Mouse (Mus musculus) stomach, postnatal 0 days (tissue): Measurements from ENCODE around the gene Gpr55. TPM values are rescaled to one million over a fixed set of nuclear protein-coding genes. Genes with fewer than 3 reads are reported as not detected.

ENCODE experiments used
- ATAC-seq: fragments of 200-750 bp; cut with Nextera tagmentation; 2 replicates; pipeline ENCODE4 v1.8.0; 2017; ENCODE audit not compliant: low FRiP score, low TSS enrichment
- DNase-seq: peaks from one replicate; pipeline ENCODE4 v3.0.0-alpha.2; 2016; ENCODE audit warnings: low spot score
- H3K27ac ChIP-seq: fragments of 300-500 bp; sonication (generic); replicated peaks from 2 replicates; pipeline ENCODE4 v1.5.1; 2014; ENCODE audit warnings: mild to moderate bottlenecking, control low read depth
- H3K27me3 ChIP-seq: fragments of 300-500 bp; sonication (generic); 2 replicates; pipeline ENCODE4 v1.6.1; 2014; ENCODE audit warnings: low read length; ENCODE audit not compliant: control insufficient read depth, insufficient read depth
- H3K36me3 ChIP-seq: fragments of 300-500 bp; sonication (generic); 2 replicates; pipeline ENCODE4 v1.6.1; 2014; ENCODE audit warnings: low read length, mixed read lengths; ENCODE audit not compliant: control insufficient read depth, insufficient read depth
- H3K4me1 ChIP-seq: fragments of 300-500 bp; sonication (generic); replicated peaks from 2 replicates; pipeline ENCODE4 v1.6.1; 2014; ENCODE audit warnings: antibody characterized with exemption; ENCODE audit not compliant: control insufficient read depth, insufficient read depth
- H3K4me2 ChIP-seq: fragments of 300-500 bp; sonication (generic); replicated peaks from 2 replicates; pipeline ENCODE4 v1.6.1; 2014; ENCODE audit warnings: low read depth, mild to moderate bottlenecking, control low read depth, moderate library complexity
- H3K4me3 ChIP-seq: fragments of 300-500 bp; sonication (generic); 2 replicates; pipeline ENCODE4 v1.5.1; 2014; ENCODE audit warnings: low read depth, low read length, control low read depth
- H3K9ac ChIP-seq: fragments of 300-500 bp; sonication (generic); 2 replicates; pipeline ENCODE4 v1.6.1; 2014; ENCODE audit warnings: mild to moderate bottlenecking, low read length, control low read depth, mixed read lengths
- H3K9me3 ChIP-seq: fragments of 300-500 bp; sonication (generic); 2 replicates; pipeline ENCODE4 v1.6.1; 2016; ENCODE audit warnings: low read length; ENCODE audit not compliant: control insufficient read depth
- CTCF ChIP-seq: IDR thresholded peaks from 2 replicates; pipeline ENCODE4 v1.5.1; 2016; ENCODE audit warnings: antibody characterized with exemption, low read depth, mild to moderate bottlenecking, moderate library complexity
- EP300 ChIP-seq: optimal IDR thresholded peaks from 2 replicates; pipeline ENCODE3; 2016; ENCODE audit warnings: antibody characterized with exemption
- WGBS: fragments of 180-500 bp; shearing (Covaris S2); extraction: QIAGEN DNeasy Blood & Tissue Kit; methylation state at CpG from one replicate; pipeline ENCODE4 v1.1.7; 2014; 5-methylcytosine and 5-hydroxymethylcytosine counted together
- polyA plus RNA-seq: library from polyadenylated mRNA; unstranded; fragments of >200 nt; fragmentation: Nextera tagmentation; extraction: Ambion mirVana; gene quantifications from 2 replicates; pipeline ENCODE4 v1.2.1, GENCODE M21; 2015

Gpr55 gene
- polyA plus RNA-seq, 1 experiment from 2014 or later: 0.16 TPM

DNA sequence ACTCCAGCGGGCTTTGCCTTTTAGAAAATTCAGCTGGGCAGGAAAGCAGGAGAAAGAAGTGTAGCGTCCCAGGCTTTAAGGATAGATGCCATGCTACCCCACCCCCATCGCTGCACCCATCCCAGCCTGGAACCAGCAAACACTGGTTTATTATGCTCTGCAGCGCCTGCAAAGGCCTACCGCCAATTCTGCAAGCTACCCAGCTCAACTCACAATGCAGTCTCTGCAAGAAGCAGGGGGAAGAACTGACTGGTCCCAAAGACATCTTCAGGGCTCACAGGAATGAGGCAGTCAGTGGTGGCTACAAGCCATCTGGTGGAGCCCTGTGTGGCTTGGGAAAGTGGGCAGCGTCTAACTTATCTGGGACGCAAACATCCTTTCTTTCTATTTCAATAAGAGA, 39.1 kb downstream of the Gpr55 start:
- Histone ChIP-seq H3K9ac (no peak overlapping the region), H3K4me3 (no peak overlapping the region), H3K27ac (no peak overlapping the region), H3K4me2 (no peak overlapping the region), H3K4me1 (no peaks in the 10 kb centered on the region), H3K36me3 (no peaks in the 10 kb centered on the region), H3K9me3 (peaks cover 3% of the 10 kb centered on the region; the same call in 1 of the 2 replicates), H3K27me3 (no peaks in the 10 kb centered on the region)
- no peak for DNase-seq
- ATAC-seq: no peak
- 81% methylated on average over 7 of the region's 7 CpGs for WGBS
- TF ChIP-seq EP300 (no peak), CTCF (no peak)

DNA sequence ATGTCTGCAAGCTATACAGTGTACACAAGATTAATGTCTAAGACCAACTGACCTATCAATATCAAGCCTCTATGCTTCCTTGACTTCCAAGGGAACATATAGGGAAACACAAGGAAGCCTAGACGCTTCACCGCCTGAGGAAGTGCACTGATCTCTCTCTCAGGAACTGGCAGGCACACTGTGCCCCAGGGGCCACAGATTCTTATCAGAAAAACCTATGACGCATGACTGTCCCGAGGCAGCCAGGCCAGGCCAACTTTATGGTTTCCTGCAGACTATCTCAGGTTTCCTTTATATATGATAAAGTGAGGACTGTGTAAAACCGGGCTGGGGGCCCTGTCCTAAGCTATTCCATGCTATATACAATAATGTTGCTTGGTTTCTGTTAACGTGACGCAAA, 41.2 kb downstream of the Gpr55 start:
- TF ChIP-seq CTCF (no peak), EP300 (no peak)
- no peak for DNase-seq
- peak; percentile 45; the same call in 1 of the 2 replicates for ATAC-seq

DNA sequence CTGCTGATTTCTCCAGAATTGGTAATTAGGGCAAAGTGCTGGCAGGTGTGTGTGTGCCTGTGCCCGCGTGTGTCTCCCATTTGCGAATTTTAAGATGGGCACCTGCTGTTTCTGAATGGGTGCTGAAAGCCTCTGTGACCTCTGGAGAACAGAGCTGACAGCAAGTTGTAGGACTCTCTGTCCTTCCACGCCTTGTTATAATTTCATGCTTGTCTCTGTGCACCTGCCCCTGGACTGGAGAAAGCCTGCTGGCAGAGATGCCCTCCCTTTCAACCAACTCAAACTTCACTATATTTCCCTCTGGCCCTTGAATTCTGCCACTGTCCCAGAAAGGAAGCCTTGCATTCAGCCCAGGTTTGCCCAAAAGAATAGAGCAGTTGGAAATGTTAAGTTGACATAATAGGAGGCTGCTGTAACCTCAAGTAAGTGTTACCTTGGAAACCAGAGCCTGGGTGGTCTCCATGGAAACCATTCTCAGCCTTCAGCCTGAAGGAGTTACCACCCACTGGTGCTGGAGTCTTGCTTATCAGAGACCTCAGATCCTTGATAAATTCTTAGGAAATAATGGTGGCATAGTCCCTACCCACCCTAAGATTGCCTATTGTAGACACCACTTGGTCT, 43.9 kb downstream of the Gpr55 start:
- H3K9me3 ChIP-seq: peaks cover 3% of the 10 kb centered on the region; the same call in 1 of the 2 replicates
- DNase-seq (no peak), ATAC-seq (no peak)
- no peak overlapping the region for H3K27ac ChIP-seq
- no peak overlapping the region for H3K9ac ChIP-seq
- no peak overlapping the region for H3K4me3 ChIP-seq
- H3K4me2 ChIP-seq: no peak overlapping the region
- no peaks in the 10 kb centered on the region for H3K36me3 ChIP-seq
- no peaks in the 10 kb centered on the region for H3K27me3 ChIP-seq
- WGBS: 67% methylated on average over 4 of the region's 4 CpGs
- H3K4me1 ChIP-seq: no peaks in the 10 kb centered on the region
- TF ChIP-seq EP300: no peak
- no peak for TF ChIP-seq CTCF

More for the DNA sequence above, 41.2 kb downstream of the Gpr55 start:
- Histone ChIP-seq H3K27me3 (no peaks in the 10 kb centered on the region), H3K9ac (no peak overlapping the region), H3K36me3 (no peaks in the 10 kb centered on the region), H3K4me2 (no peak overlapping the region), H3K4me1 (no peaks in the 10 kb centered on the region), H3K4me3 (no peak overlapping the region), H3K27ac (no peak overlapping the region), H3K9me3 (peaks cover 3% of the 10 kb centered on the region; the same call in 1 of the 2 replicates)
- 76% methylated on average over 7 of the region's 7 CpGs for WGBS

DNA sequence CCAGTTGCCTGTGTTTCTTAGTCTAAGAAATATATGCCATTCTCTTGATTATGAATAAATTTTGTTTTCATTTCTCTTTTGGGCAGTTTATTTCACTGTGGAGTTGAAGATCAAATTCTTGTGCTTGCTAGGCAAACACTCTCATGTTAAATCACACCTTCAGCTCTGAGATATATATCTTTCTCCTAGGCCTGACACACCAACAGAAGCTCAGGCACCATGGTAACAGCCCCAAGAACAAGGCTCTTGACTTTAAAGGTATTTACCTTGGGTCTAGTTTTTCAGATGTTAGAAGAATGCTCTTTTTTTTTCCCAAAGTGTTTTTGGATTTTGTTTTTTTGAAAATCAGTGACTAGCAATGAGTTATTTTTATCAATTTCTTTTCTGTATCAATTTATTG, 44.9 kb downstream of the Gpr55 start:
- no peak overlapping the region for H3K4me3 ChIP-seq

DNA sequence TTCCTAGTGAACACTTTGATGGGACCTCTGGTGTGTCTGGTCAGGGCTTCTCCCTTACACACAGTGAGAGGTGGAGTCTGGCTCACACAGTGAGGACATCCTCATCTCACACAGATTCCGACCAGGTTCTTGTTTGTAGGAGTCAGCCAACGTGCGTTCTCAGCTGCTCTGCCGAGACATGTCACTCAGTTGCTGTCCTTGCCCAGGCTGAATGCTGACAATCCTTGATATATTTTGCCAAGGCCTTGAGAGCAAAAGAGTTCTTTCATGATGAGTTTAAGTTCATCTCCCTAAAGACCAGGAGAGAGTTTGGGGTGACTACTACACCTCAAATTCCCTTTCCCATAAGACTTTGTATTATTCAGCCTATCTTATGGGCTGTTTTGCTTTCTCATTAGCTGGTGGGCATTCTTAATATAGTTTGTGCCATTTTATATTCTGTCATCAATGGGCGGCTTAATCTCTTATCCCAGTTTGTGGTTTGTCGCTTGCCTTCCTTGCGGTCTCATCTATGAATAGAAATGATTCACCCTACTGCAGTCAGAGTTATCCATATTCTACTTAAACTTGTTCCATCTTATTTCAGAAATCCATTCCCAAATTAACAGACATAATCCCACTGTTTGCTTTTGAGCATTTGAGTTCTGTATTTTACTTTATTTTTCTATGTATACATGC, 47.6 kb downstream of the Gpr55 start:
- no peak overlapping the region for H3K9ac ChIP-seq
- no peak overlapping the region for H3K4me3 ChIP-seq
- ATAC-seq: no peak
- H3K36me3 ChIP-seq: no peaks in the 10 kb centered on the region
- no peaks in the 10 kb centered on the region for H3K27me3 ChIP-seq
- H3K9me3 ChIP-seq: no peaks in the 10 kb centered on the region
- H3K27ac ChIP-seq: no peak overlapping the region
- peaks cover 2% of the 10 kb centered on the region; the same call in 1 of the 2 replicates for H3K4me1 ChIP-seq
- WGBS: 83% methylated on average over 7 of the region's 7 CpGs
- no peak overlapping the region for H3K4me2 ChIP-seq
- no peak for TF ChIP-seq CTCF
- TF ChIP-seq EP300: no peak
- no peak for DNase-seq

More for the DNA sequence above, 44.9 kb downstream of the Gpr55 start:
- no peaks in the 10 kb centered on the region for H3K27me3 ChIP-seq
- H3K9ac ChIP-seq: no peak overlapping the region
- ATAC-seq (no peak), DNase-seq (no peak)
- H3K9me3 ChIP-seq: peaks cover 3% of the 10 kb centered on the region; the same call in 1 of the 2 replicates
- H3K4me1 ChIP-seq: no peaks in the 10 kb centered on the region
- H3K27ac ChIP-seq: no peak overlapping the region
- no peaks in the 10 kb centered on the region for H3K36me3 ChIP-seq
- no peak overlapping the region for H3K4me2 ChIP-seq
- no peak for TF ChIP-seq CTCF

DNA sequence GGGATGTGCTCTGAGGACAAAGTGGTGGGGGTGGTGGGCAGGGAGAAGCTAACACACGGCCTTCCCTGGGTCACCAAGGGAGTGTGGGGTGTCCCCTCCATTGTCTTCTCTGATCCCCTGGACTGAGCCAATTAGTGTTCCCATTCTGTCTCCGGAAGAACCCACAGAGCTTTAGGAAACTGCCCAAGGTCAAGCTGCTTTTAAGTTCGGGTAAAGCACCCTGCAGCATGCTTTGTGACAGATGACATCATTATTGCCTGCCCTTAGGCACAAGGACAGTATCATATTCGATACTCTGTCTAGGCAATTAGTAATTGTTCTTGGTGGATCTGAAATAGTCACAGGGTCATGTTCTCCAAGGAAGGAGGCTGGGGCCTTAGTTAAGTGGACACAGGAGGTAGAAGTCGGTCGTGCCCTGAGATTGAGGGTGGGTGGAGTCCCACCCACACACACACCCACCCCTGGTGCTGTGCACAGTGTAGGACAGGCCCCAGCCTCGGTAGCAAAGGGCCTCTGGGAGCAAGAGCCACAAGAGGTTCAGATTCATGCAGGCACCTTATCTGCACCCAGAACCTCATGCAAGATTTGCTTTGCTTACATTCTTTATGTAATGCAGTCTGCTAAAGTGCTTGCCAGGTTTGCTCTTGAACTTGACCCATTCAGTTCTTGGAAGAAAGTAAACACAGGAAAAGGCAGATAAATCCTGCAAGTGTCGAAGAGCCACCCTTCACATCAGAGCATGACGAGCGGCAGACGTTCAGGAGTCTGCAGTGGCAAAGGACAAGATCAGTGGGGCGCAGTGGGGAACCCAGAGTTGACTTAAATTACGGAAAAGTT, 51.8 kb downstream of the Gpr55 start:
- no peak for TF ChIP-seq EP300
- Histone ChIP-seq H3K4me2 (peak overlapping the region; percentile 5; the same call in 1 of the 2 replicates), H3K4me3 (no peak overlapping the region), H3K9ac (no peak overlapping the region), H3K36me3 (peaks cover 17% of the 10 kb centered on the region; the same call in 1 of the 2 replicates), H3K27me3 (no peaks in the 10 kb centered on the region), H3K27ac (peak overlapping the region; percentile 49), H3K4me1 (peaks cover 2% of the 10 kb centered on the region; the same call in 1 of the 2 replicates), H3K9me3 (no peaks in the 10 kb centered on the region)
- WGBS: 14% methylated on average over 13 of the region's 13 CpGs
- ATAC-seq (peak; percentile 90), DNase-seq (peak; percentile 67)
